Mouse (Mus musculus): ENCODE measurements around the gene Lrp2.

GRCm38 (mm10) chr2:69379801-69380200 lies 206.1 kb downstream of the Lrp2 start:
- TF ChIP-seq CTCF (IDR thresholded peaks at IDR 0.05) (no peak), POLR2A (IDR thresholded peaks at IDR 0.05; ENCODE audit: insufficient read depth, low read depth, low read length) (no peak)

Measured in heart, adult 2 months (tissue).